Mouse (Mus musculus): ENCODE results near the gene Fam187a.
A peak's percentile ranks its signal among the peaks of the same experiment; 100 is the strongest.

The Fam187a gene

DNA sequence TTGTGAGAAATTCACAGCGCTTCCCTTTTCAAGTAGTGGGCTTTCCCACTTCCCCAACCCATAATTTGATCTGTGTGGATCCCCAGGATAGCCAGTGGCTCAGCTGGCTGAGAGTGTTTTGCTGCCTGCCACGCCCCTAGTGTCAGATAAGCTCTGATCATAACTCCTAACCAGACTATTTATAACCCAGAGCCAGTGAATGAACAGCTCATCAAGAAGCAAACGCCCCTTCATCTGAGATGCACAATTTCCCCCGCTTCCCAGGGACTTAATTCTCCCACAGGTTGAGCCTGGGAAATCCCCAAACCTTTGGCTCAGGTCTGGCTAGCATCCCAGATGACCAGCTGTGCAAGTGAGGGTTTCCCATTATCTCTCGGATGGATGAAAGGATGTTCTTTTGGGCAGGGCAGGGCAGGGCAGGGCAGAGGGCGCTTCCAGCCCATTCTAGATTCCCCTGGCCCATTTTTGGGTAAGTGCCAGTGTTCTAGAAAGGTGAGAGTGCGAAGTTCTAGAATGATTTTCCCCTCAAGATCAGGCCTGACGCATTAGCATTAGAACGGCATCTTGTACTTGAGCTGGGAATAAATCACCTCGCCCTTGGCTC lies at the start of gene Fam187a:
TSS of gene Fam187a (plus strand) at position 554 of the 604 bp plus-strand sequence.
- DNase-seq (ENCODE audit: low spot score) = no peak

DNA sequence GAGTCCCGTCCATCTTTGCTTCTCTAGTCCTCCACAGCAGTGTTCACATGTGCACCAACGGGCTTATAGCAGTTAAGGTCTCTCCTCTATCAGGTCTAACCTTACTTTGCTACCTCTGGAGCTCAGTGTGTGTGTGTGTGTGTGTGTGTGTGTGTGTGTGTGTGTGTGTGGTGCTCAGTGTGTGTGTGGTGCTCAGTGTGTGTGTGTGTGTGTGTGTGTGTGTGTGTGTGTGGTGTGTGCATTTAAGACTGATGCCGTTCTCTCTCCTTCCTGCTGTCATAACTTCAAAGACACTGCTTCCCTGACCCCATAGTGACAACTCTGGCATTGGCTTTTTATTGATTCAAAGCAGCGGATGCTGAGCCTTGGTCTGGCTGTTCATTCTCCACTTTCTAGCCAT lies 49.4 kb upstream of the Fam187a start, which contains the start of gene Higd1b:
TSS of gene Higd1b (plus strand) at position 301 of the 400 bp plus-strand sequence.
- DNase-seq (ENCODE audit: low spot score) = no peak

DNA sequence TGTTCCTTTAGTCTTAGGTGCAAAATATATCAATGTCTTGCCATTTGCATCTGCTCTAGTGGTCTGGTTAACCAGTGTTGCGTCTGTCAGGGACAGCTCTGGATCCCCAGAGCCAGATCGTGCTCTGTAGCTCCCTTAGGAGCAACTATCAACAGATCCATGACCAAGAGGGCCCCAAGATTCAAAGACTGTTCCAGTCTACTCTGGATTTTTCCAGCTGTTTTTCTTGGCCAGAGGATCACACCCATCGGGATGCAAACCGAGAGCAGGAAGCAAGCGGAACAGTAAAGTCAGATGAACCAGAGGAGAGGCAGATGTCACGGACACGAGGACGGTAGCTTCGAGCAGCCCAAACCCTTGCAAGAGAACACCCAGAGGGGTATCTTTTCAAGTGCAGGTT lies 48.8 kb upstream of the Fam187a start:
- DNase-seq (ENCODE audit: low spot score) = no peak

DNA sequence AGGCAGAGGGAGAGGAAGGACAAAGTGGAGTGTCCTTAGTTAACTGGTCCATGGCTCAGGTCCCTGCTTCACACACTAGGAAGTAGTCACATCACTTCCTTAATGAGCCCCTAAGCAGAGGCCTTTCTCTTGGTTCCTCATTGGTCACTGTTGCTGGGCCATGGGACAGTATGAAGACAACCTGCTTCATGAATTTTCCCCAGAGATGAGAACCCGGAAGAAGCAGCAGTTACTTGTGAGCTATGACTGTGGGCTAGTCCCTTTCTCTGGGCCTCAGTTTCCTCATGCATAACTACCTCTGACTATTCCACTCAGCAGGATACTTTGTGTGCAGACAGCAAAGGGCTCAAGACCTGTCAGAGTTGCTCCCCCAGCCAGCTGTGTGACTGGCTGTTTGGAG lies 47.6 kb upstream of the Fam187a start:
- DNase-seq (ENCODE audit: low spot score) = no peak

DNA sequence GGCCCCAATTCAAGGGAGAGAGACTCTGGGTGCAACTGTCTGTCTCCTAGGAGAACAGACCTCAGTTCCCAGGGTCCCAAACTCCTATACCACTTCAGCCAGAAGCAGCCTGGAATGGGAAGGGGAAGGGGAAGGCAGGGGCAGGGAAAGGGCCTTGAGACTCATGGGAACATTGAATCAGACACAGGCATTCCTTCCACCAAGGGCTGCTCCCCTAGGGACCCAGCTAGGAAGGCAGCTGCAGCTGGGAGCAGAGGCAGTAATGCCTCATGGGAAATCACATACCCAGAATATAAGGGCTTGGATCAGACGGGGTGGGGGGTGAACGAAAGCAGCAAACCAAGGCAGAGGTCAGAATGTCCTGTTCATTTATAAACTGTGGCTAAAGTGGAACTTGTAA lies 46.8 kb upstream of the Fam187a start:
- no peak for DNase-seq (ENCODE audit: low spot score)

DNA sequence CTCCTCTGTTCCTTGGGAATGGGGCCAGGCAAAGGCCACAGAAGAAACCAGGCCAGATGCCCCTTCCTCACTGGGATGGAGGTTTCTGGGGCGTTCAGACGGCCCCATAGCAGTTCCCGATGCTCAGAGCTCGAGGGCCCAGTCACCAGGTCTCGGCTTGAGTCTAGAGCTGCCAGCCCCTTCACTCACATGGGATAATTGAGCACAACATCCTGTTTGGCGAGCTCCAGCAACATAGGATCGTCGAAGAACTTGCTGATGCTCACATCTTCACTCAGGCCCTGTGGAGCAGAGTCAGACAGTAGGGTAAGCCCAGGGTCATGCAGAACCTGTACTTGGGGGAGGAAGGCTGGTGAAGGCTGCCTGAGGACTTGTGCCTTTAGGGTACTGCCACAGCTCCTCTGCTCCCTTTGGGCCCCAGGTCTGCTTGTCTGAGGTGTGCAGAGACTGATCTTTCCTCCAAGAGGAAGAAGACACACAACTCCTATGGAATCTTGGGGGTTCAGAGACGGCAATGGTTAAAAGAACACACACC lies 46.3 kb upstream of the Fam187a start:
- DNase-seq (ENCODE audit: low spot score) = no peak

DNA sequence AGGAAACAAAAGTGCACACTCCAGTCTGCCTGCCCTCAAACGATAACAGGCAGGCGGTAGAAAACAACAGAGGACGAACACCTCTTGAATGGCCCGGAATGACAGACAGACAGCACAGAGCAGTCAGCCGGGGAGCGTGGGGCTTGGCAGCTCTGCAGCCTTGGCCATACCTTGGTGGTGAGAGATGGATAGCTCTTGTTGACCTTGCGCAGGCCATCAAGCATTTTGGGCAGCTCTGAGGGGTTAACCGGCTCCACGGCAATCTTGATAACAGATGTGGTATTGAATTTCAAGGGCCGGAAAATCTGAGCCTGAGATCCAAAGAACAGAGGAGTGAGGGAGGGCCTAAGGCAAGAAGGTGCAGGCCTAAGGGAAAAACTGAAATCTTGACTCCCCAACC lies 39.0 kb upstream of the Fam187a start:
- no peak for DNase-seq (ENCODE audit: low spot score)

DNA sequence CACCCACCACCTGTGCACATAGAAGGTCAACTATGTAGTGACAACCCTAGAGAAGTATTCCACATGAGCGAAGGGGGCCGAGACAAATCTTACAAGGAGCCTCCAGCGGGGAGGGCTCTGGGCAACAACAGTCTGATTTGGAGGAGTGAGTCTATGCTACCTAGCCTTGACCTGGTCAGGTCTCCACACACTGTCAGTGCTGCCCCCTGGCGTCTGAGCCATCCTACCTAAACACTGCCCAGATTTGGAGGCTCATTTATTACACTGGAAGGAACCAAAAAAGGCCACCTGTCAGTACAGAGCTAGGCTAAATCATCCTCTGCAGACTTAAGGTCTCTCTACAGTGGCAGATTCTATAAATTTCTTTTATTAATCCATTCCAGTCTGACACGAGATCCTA lies 33.1 kb upstream of the Fam187a start:
- DNase-seq (ENCODE audit: low spot score) = no peak

DNA sequence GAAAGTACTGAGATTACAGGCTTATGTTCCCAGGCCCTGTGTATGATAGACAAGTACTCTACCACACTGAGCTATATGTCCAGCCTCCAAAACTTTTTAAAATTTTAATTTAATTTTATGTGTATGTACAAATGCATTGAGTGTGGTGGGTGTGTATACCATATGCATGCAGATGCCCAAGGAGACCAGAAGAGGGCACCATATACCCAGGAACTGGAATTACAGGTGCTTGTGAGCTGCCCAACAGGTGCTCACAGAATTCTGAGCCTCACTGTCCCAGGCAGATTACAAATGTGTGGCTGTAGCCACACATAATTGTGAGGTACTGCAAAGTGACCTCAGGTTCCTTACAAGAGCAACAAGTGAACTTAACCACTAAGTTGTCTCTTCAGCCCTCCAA lies 31.2 kb upstream of the Fam187a start:
- no peak for DNase-seq (ENCODE audit: low spot score)

DNA sequence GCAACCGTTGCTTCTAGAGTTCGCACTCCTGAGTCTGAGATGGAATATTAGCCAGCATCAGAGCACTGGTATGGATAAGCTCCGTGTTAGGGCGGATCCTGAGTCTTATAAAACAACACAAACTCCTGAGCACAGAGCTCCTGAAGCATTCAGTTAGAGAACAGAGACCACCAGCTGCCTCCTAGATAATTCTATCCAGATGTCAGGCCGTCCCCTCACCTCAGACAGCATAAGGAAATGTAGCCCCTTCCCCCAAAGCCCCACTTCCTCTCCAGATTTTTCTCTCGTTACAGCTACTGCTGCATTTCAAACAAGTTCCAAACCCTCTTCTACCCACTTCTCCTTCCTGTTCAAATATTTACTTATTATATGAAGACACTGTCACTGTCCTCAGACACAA lies 29.0 kb upstream of the Fam187a start:
- DNase-seq (ENCODE audit: low spot score) = no peak

DNA sequence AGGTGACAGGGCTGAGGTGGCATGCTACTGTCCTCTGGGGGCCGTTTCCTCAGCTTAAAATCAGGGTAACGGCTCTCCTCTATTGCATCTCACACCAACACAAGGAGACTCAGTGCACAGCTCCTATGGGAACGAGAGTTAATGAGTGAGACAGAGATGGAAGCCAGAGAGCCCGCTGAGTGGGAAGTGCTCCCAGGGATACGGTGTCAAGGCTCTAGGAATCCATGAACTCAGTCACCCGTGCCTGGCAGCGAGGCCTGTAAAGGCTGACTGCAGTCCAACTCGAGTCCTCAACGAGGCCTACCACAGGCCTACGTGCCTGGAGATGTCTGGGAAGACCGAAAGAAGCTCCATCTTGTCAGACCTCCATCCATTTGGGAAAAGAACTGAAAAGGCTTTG lies 26.0 kb upstream of the Fam187a start:
- DNase-seq (ENCODE audit: low spot score) = no peak

DNA sequence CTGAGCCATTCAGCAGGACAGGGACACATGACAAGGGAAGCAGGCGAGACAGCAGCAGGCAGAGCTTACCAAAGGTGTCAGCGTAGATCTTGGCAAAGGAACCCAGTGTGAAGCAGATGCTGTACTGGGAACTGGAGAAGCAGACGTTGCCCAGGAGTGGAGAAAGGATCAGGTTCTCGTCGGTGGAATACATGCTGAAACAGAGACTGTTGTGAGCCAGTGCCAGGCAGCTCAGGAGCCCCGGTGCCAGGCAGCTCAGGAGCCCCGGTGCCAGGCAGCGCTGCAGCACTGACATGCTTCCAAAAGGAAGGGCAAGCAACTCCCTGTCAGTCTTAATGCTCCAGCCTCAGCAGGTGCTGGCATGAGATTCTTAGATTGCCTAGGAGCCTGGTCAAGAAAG lies 25.0 kb upstream of the Fam187a start:
- DNase-seq (ENCODE audit: low spot score) = no peak

DNA sequence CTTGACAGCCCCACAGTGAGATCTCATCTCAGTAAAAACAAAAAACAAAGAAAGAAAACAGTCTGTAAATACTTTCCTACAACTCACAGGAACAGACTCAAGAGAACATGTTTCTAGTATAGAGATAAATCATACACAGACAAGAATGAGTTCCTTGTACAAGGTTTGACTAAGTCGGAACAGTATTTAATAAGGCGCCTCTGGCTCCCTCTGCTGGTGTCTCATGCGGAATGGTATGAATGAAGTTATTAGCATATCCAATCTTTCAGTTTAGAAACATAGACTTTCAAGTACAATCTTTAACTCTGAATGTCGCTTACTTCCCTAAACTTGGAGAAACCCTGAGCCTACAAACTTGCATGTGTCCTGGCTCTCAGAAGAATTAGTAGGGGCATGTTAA lies 20.7 kb upstream of the Fam187a start:
- peak; percentile 48 for DNase-seq (ENCODE audit: low spot score)

DNA sequence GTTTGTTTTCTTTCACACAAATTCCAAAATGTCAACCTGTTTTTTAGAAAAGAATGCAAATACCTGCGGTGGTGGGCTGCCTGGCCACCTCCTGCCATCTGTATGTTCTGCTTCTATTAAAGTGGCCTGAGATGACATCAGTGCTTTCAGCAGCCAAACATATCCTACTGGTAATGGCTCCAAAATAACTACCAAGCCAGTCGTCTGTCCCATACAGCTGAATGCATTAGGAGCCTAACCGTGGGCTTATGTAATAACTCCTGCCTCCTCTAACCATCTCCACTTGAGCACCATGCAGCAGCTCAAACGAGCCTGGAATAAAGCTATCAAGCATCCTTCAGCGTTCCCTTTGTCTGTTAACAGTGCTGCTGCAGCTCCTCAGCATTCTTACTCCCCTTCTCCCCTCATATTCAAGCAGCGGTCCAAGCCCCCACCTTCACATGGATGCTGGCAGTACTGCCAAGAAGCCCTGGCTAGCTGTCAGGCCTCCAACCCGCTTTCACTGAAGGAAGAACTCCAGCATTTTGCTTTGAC lies 10.1 kb upstream of the Fam187a start:
- DNase-seq (ENCODE audit: low spot score) = peak; percentile 63

DNA sequence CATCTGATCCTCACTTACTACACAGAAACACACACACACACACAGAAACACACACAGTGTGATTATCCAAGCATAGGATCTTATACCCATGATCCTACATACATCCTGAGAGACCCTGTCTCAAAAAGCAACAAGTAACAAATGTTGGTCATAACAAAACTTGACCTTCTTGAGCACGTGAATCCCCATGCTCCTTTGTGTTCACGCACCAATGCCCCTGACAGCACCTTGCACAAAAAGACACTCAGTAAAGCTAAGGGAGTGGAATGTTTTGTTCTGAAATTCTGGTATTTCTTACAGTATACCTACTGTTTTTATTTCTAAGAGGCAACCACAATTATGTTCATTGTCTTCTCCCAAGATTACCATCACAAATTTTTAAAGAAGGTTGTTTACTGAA lies 5.4 kb upstream of the Fam187a start:
- DNase-seq (ENCODE audit: low spot score) = no peak

DNA sequence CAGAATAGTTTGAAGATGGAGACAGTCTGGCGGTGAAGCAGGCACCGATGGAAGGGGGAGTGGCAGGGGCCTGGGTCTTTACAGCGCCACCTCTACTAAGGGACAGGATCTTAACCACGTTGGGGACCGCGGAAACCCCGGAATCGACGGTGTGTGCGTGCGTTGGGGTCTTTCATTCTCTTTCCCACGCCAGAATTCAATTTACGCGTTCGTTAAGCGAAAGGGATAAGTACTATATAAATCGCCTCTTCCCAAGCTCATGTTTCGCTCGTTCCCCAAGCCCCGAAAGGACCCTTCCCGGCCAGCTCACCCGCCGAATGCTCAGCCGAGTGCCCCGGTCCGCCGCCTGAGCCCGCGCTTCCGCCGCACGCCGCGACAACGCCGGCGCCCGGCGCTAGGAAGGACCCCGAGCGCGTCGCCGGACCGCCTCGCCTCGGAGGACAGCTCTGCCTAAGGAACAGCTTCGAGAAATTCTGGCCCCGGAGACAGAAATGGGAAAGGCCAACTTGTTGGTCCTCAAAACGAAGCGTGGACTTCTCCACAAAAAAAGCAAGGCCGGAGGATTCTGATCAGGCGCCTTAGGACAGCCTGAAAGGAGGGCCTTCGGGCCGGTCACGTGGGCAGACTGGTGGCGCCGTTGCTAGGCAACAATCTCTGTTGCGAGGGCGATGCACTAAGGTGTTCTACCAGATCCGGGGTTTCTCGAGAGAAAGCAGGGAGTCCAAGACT lies 4.2 kb upstream of the Fam187a start, which contains the start of the genes Eftud2 and Ccdc103:
TSS of gene Eftud2 (minus strand) at position 401 of the 729 bp plus-strand sequence.
TSS of gene Ccdc103 (plus strand) at position 620 of the 729 bp plus-strand sequence.
- peak; percentile 95 for DNase-seq (ENCODE audit: low spot score)

DNA sequence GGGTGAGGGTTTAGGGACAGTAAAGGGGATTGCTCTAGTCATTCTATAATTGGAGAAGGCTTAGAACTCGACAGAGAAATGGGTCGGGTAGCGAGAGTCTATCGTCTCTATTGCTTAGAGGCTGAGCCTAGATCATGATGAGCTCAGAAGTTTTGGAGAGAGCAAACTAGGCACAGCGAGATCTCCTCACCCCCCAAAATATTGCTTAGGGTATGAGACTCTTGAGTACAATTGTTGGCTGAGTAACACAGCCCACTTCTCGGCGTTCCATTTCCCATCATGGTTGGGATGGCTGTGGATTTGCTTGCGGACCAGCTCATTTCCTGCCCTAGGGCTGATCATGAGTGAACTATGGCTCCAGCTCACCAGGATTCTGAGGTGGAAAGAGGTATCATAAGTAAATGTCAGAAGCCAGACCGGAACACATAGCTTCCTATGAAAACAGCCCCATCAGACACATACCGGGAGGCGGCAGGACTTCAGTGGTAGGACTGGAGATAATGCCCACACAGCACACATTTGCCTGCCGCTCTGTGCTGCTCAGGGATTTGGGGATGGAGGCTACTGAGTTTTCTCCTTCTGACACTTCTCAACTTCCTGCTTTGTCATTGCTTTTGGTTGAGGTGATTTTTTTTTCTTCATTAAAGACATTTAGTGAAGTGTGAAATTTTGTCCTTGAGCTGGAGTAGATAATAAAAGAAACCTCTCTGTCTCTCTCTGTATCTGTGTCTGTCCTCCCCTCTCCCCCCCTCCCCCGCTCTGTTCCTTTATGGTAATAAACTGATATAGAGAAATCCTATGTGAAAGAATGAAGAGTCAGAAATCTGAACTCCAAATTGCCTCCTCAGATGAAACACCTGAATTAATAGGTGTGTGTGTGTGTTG lies 3.4 kb upstream of the Fam187a start:
- DNase-seq (ENCODE audit: low spot score) = no peak

DNA sequence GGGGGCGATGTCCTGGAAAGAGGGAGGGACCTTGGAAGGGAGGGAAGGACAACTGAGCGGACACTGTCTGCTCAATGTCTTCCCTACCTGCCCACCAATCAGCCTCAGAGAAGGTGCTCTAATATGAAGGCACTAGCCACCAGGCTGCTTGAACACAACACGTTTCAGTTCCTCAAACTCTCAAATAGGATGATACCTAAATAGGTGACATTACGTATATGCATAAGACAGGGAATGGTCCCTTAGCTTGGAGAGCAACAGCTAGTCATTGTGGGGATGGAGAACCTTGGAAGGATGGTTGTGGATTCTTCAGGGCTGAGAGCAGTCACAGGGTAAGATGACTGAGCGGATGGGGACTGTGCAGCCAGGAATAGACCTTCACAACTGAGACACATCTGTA lies 2.5 kb downstream of the Fam187a start:
- no peak for DNase-seq (ENCODE audit: low spot score)

DNA sequence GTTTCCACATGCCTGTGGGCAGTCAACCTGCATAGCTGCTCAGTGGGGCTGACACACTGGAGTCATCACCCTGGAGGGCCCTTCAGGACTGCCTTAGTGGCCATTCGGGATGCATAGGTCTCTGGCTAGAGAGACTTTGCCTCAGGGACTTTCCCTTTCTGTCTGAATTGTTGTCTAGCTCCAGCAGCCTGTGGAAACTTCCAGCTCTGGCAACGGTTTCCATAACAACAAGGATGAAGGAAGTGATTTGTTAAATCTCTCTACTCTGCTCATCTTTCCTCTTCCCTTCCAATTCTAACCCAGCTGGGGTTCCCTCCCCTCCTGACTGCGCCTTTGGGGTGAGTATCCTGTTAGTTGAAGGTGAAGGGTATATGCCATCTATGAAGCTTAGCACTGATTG lies 3.2 kb downstream of the Fam187a start:
- DNase-seq (ENCODE audit: low spot score) = no peak

DNA sequence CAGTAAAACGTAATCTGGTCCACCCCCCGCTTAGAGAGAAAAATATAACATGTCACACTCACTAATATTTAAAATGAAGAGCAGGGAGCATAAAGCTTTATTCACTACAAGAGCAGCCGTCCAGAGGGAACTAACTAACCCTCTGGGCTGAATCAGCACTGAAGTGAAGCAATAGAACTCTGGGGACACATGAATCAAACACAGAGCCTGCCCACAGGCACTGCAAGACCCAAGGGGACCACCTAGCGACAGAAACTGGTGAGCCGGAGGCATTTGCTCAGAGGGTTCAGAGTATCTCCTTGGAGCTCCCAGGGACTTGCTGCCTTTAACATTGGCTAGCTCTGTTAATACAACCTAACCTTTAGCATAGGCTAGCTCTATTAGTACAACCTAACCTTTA lies 5.1 kb downstream of the Fam187a start:
- no peak for DNase-seq (ENCODE audit: low spot score)

DNA sequence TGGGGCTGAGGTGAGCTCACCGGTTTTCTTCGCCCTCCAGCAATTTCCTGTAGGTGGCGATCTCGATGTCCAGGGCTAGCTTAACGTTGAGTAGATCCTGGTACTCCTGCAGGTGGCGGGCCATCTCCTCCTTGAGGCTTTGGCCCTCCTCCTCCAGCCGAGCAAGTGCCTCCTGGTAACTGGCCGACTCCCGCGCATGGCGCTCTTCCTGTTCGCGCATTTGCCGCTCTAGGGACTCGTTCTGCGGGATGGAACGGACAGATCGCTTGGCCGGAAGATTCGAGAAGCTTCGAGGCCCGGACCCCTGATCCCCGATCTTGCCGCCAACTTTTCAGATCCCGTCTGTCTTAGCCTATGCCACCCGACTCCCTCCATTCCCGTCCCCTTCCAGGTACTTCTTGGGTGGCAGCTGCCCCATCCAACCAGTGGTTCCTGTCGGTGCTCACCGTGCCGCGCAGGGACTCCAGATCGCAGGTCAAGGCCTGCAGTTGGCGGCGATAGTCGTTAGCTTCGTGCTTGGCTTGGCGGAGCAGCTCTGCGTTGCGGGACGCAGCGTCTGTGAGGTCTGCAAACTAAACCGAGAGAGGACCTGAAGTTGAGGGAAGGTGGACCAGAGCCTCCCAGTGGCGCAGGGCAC lies 8.2 kb downstream of the Fam187a start:
- no peak for DNase-seq (ENCODE audit: low spot score)

DNA sequence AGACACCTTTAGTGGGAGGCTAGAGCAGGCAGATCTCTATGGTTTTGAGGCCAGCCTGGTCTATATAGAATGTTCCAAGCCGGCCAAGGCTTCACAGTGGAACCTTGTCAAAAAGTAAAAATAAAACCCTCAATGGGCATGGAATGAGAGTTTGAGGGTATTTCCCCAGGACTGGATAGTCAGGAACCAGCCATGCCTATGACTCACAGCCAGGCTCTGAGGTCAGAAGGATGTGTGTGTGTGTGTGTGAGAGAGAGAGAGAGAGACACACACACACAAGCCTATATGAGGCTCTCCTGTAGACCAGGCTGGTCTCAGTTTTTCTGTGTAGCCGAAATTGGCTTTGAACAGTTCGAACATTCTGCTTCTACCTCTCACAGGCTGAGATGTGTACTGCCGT lies 9.7 kb downstream of the Fam187a start:
- DNase-seq (ENCODE audit: low spot score) = no peak
